Mouse (Mus musculus) testis, adult 2 months (tissue): Measurements from ENCODE around the gene Spen.

Experiments used
- CTCF ChIP-seq: fragments of 200-500 bp; IDR thresholded peaks from 2 replicates; pipeline ENCODE4 v1.5.1; 2012; ENCODE audit warnings: low read depth, mild to moderate bottlenecking, inconsistent platforms, low read length, moderate library complexity; ENCODE audit not compliant: control insufficient read depth, insufficient read depth, insufficient replicate concordance
- POLR2A ChIP-seq: fragments of 200-500 bp; IDR thresholded peaks from 2 replicates; pipeline ENCODE4 v1.6.1; 2012; ENCODE audit warnings: low read depth, mild to moderate bottlenecking, inconsistent platforms, low read length, moderate library complexity; ENCODE audit not compliant: control insufficient read depth

GRCm38 (mm10) chr4:141526936-141527650 lies 11.3 kb downstream of the Spen start:
- TF ChIP-seq POLR2A (no peak), CTCF (no peak)
